Mouse (Mus musculus) cortical plate, adult 2 months (tissue): ENCODE results near the gene Pygo1. TPM values are rescaled to one million over a fixed set of nuclear protein-coding genes. Genes with fewer than 3 reads are reported as not detected.

Experiments used
- H3K27ac ChIP-seq: fragments of 200-500 bp; 2 replicates; pipeline ENCODE4 v1.5.1; 2012; ENCODE audit warnings: low read length, control low read depth, inconsistent platforms; ENCODE audit not compliant: insufficient read depth
- H3K4me1 ChIP-seq: fragments of 200-500 bp; 2 replicates; pipeline ENCODE4 v1.6.1; 2011; ENCODE audit warnings: low read length; ENCODE audit not compliant: control insufficient read depth, insufficient read depth
- H3K4me3 ChIP-seq: fragments of 200-500 bp; 2 replicates; pipeline ENCODE4 v1.5.1; 2011; ENCODE audit warnings: mild to moderate bottlenecking, low read length, control low read depth; ENCODE audit not compliant: insufficient read depth
- CTCF ChIP-seq: fragments of 200-500 bp; IDR thresholded peaks from 2 replicates; pipeline ENCODE4 v1.5.1; 2011; ENCODE audit warnings: mild to moderate bottlenecking, control low read depth, low read length; ENCODE audit not compliant: insufficient read depth; ENCODE audit errors: extremely low read depth
- POLR2A ChIP-seq: fragments of 200-500 bp; IDR thresholded peaks from 2 replicates; pipeline ENCODE4 v1.6.1; 2011; ENCODE audit warnings: mild to moderate bottlenecking, low read length, control low read depth; ENCODE audit not compliant: insufficient read depth; ENCODE audit errors: extremely low read depth
- polyA plus RNA-seq: library from polyadenylated mRNA; depleted of rRNA; stranded (reverse); fragments of >200 nt; gene quantifications from 2 replicates; pipeline ENCODE4 v1.2.3, GENCODE M21; 2012

Pygo1 gene
- polyA plus RNA-seq, 1 experiment: 7.7 TPM

DNA sequence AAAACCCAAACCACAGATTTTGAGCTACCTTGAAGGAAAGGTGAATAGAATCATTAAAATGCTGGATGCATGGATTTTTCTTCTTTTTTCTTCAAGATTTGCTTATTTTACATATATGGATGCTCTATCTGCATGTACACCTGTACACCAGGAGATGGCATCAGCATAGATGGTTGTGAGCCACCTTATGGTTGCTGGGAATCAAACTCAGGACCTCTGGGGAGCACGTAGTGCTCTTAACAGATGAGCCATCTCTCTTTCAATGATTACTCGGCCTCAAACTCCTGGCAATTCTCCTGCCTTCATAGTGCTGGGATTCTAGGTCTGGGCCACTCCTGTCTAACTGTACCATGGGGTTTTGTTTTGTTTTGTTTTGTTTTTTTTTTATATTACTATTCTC, 57.6 kb downstream of the Pygo1 start:
- Histone ChIP-seq H3K27ac (no peak overlapping the region), H3K4me1 (peaks cover 1% of the 10 kb centered on the region; the same call in 1 of the 2 replicates), H3K4me3 (no peak overlapping the region)
- no peak for TF ChIP-seq POLR2A
- no peak for TF ChIP-seq CTCF

DNA sequence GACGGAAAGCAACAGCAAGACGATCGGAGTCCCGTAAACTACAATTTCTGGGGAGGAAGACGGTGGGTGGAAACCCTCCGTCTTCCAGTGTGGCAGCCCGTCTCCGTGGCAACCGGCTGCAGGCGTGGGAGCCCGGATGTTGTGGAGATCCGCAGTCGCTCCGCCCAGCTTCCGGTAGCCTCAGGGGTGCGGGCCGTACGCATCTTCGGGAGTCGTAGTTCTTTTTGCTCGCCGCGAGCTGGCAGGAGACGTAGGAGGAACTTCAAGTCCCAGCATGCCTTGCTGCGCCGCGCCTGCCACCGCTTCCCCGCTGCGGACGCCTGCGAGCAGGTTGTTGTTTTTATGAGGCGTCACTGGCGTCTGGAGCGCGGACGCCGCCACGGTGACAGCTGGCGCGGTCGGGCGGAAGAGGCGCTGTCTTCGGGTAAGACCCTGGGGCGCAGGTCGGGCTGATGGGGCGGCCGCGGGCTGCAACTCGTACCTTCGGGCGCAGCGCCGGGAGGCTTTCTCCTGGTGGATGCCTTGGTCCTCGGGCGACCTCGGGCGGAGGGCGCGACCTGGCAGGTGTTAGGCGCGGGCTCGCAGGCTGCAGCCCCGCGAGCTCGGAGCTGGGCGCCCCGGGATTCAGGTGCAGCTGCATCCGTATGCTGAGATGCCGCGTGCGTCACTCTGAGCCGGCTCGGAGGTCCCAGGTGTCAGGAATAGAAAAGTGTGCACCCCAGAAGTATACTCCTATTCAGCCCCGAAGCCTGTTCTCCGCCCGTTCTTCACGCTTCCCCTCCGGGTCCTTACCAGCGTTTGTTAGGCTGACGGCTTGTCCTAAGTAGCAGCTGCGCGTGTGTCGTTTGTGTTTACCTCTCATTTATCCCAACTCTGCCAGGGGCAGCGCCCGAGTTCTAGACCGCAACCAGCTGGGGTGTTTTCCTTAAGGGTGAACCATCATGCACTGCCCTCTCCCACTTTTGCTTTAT, 60.1 kb downstream of the Pygo1 start, which contains the start of the genes Ccpg1os and Ccpg1:
Gene Ccpg1os, minus strand, starts transcription at position 133 of the 971 bp plus-strand sequence.
Gene Ccpg1, plus strand, starts transcription at position 180 of the 971 bp plus-strand sequence.
- Histone ChIP-seq H3K4me1 (peaks cover 4% of the 10 kb centered on the region; the same call in 1 of the 2 replicates), H3K27ac (peak within 1 kb of the TSS; percentile 66), H3K4me3 (peak within 1 kb of the TSS; percentile 70)
- TF ChIP-seq CTCF (no peak), POLR2A (peak; percentile 79)

DNA sequence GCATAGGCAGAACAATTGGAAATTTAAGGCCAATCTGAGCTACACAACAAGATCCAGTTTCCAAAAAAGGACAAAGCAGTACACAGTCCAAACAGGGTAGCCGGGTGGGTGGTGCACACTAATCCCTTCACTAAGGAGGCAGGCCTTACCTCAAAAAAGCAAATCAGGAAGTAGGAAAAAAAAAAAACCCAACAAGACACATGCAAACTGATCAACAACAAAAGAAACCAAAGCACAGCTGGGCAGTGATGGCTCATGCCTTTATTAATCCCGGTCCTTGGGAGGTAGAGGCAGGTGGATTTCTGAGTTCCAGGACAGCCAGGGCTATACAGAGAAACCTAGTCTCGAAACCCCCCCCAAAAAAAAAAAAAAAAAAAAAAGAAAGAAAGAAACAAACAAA, 62.3 kb downstream of the Pygo1 start:
- H3K4me3 ChIP-seq: no peak overlapping the region
- no peak overlapping the region for H3K27ac ChIP-seq
- H3K4me1 ChIP-seq: peaks cover 4% of the 10 kb centered on the region; the same call in 1 of the 2 replicates
- TF ChIP-seq POLR2A (no peak), CTCF (no peak)

DNA sequence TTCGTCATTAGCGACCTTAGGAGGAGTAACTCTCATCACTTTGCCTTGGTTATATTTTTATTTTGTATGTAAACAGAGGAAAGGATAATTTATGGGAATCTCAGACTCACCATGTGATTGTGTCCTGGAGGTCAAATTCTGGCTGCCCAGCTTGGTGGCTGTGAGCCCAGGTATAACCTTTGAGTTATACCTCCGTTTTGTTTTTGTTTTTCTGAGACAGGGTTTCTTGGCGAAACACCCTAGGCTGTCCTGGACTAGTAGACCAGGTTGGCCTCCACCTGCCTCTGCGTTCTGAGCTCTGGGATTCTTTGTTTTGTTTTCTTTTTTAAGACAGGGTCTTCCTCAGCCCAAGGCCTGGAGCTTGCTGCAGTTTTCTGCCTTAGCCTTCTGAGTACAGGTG, 63.3 kb downstream of the Pygo1 start:
- TF ChIP-seq CTCF (no peak), POLR2A (no peak)
- peaks cover 4% of the 10 kb centered on the region; the same call in 1 of the 2 replicates for H3K4me1 ChIP-seq
- no peak overlapping the region for H3K27ac ChIP-seq
- H3K4me3 ChIP-seq: no peak overlapping the region

- Histone ChIP-seq H3K27ac (no peak overlapping the region), H3K4me1 (peaks cover 4% of the 10 kb centered on the region; the same call in 1 of the 2 replicates), H3K4me3 (no peak overlapping the region)
- TF ChIP-seq CTCF (no peak), POLR2A (no peak)
These were observed 66.0 kb downstream of the Pygo1 start for GRCm38 (mm10) chr9:72991420-72991819.

GRCm38 (mm10) chr9:72992576-72992975, 67.1 kb downstream of the Pygo1 start:
- H3K27ac ChIP-seq: no peak overlapping the region
- H3K4me3 ChIP-seq: no peak overlapping the region
- TF ChIP-seq POLR2A (no peak), CTCF (no peak)
- H3K4me1 ChIP-seq: peaks cover 2% of the 10 kb centered on the region; the same call in 1 of the 2 replicates

- no peaks in the 10 kb centered on the region for H3K4me1 ChIP-seq
- TF ChIP-seq CTCF (no peak), POLR2A (no peak)
- no peak overlapping the region for H3K4me3 ChIP-seq
- H3K27ac ChIP-seq: no peak overlapping the region
These were observed 70.7 kb downstream of the Pygo1 start for GRCm38 (mm10) chr9:72996167-72996566.

GRCm38 (mm10) chr9:72996806-72997205, 71.4 kb downstream of the Pygo1 start:
- Histone ChIP-seq H3K27ac (no peak overlapping the region), H3K4me1 (no peaks in the 10 kb centered on the region), H3K4me3 (no peak overlapping the region)
- TF ChIP-seq POLR2A: no peak
- no peak for TF ChIP-seq CTCF

DNA sequence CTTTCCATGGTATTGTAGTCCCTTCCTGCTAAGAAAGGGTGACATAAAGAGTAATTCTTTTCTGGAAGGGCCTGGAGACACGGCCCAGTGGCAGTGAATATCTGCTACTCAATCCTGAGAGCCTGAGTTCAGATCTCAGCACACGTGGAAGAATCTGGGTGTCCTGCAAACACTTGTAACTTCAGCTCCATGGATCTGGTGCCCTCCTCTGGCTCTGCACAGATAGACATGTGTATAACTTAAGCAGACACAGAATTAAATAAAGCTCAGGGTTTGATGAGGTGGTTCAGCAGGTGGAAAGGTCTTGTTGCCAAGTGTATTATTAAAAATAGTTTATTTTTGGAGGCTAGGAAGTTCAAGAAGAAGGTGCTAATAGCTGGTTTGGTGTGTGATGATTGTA, 75.0 kb downstream of the Pygo1 start:
- Histone ChIP-seq H3K4me3 (no peak overlapping the region), H3K4me1 (no peaks in the 10 kb centered on the region), H3K27ac (no peak overlapping the region)
- TF ChIP-seq CTCF (no peak), POLR2A (no peak)
